Mouse (Mus musculus) urinary bladder, postnatal 14 days (tissue): ENCODE results near the gene Mecom.

Experiments used
- DNase-seq: peaks from one replicate; pipeline ENCODE4 v3.0.0; 2021; ENCODE audit warnings: low spot score

The Mecom gene

GRCm38 (mm10) chr3:30148378-30149079 lies 399.3 kb downstream of the Mecom start:
- DNase-seq = no peak

- no peak for DNase-seq
Measured at GRCm38 (mm10) chr3:30145051-30145450, 402.8 kb downstream of the Mecom start.

- DNase-seq = no peak
Measured at GRCm38 (mm10) chr3:30143961-30144411, 403.8 kb downstream of the Mecom start.

- DNase-seq = no peak
Measured at GRCm38 (mm10) chr3:30143440-30143839, 404.4 kb downstream of the Mecom start.

GRCm38 (mm10) chr3:30140349-30140748 lies 407.5 kb downstream of the Mecom start:
- no peak for DNase-seq

GRCm38 (mm10) chr3:30139678-30140077 lies 408.1 kb downstream of the Mecom start:
- no peak for DNase-seq

GRCm38 (mm10) chr3:30138588-30138987 lies 409.2 kb downstream of the Mecom start:
- DNase-seq = no peak

- DNase-seq = no peak
Measured at GRCm38 (mm10) chr3:30135857-30136256, 412.0 kb downstream of the Mecom start.

GRCm38 (mm10) chr3:30135119-30135518 lies 412.7 kb downstream of the Mecom start:
- DNase-seq = no peak

GRCm38 (mm10) chr3:30132981-30133380 lies 414.8 kb downstream of the Mecom start:
- DNase-seq = no peak

GRCm38 (mm10) chr3:30132370-30132769 lies 415.4 kb downstream of the Mecom start:
- DNase-seq = no peak

GRCm38 (mm10) chr3:30130495-30130894 lies 417.3 kb downstream of the Mecom start:
- no peak for DNase-seq

- DNase-seq = no peak
Measured at GRCm38 (mm10) chr3:30122618-30123017, 425.2 kb downstream of the Mecom start.

GRCm38 (mm10) chr3:30120790-30121512 lies 426.9 kb downstream of the Mecom start:
- DNase-seq = peak; percentile 10

- DNase-seq = no peak
Measured at GRCm38 (mm10) chr3:30118594-30119297, 429.1 kb downstream of the Mecom start.

GRCm38 (mm10) chr3:30113249-30113770 lies 434.5 kb downstream of the Mecom start:
- DNase-seq = no peak

- DNase-seq = no peak
Measured at GRCm38 (mm10) chr3:30107945-30108670, 439.7 kb downstream of the Mecom start.

GRCm38 (mm10) chr3:30106481-30106880 lies 441.3 kb downstream of the Mecom start:
- DNase-seq = no peak

GRCm38 (mm10) chr3:30105859-30106258 lies 441.9 kb downstream of the Mecom start:
- DNase-seq = no peak

GRCm38 (mm10) chr3:30105194-30105823 lies 442.5 kb downstream of the Mecom start:
- DNase-seq = peak; percentile 14

GRCm38 (mm10) chr3:30104515-30105098 lies 443.2 kb downstream of the Mecom start:
- DNase-seq = no peak
